Mouse (Mus musculus) urinary bladder, adult 2 months (tissue): ENCODE results near the gene Gnl3. TPM values are rescaled to one million over a fixed set of nuclear protein-coding genes. Genes with fewer than 3 reads are reported as not detected.

Experiments used
- DNase-seq: peaks from one replicate; pipeline ENCODE4 v3.0.0; 2022; ENCODE audit warnings: low spot score
- polyA plus RNA-seq: library from polyadenylated mRNA; depleted of rRNA; stranded (reverse); fragments of >200 nt; gene quantifications from 2 replicates; pipeline ENCODE4 v1.2.3, GENCODE M21; 2012; rRNA removed

Gnl3 gene
- polyA plus RNA-seq, result 51.0 and 68.7 TPM in 2 replicates

DNA sequence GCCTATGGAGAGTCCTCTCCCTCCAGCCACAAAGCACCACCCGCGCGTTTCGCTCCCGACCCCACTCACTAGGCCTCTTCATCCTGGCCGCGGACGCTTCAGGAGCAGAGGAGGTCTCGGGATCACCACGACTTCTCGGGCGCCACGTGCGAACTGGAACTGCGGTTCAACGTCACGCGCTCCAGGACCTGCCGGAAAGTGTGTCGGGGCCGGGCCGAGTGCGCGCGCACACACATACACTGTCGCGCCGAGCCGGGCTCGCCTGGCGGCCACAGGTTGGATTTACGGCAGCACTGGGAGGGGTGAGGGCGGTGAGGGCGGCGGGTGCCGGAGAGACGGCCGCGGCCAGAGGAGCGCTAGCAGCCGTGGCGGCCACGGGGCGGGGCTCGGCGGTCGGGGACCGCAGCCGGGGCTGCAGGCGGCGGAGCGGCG is at the start of gene Gnl3, which contains the start of gene Pbrm1:
Gene Gnl3 (minus strand): TSS at position 293 of the 432 bp plus-strand sequence.
Gene Pbrm1 (plus strand): TSS at position 279 of the 432 bp plus-strand sequence.
- peak; percentile 97 for DNase-seq

DNA sequence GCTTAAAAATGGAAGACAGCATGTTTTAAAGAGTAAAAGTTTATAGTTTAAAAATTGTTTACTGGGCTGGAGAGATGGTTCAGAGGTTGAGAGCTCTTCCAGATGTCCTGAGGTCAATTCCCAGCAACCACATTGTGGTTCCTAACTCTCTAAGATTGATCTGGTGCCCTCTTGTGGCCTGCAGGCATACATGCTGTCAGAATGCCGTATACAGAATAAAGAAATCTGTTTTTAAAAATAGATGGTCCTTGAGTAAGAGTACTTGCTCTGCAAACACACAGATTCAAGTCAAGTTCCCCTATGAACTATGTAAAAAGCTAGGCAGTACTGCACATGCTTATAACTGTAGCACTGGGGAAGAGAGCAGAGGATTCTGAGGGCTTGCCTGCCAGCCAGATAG is 43.3 kb upstream of the Gnl3 start:
- no peak for DNase-seq

DNA sequence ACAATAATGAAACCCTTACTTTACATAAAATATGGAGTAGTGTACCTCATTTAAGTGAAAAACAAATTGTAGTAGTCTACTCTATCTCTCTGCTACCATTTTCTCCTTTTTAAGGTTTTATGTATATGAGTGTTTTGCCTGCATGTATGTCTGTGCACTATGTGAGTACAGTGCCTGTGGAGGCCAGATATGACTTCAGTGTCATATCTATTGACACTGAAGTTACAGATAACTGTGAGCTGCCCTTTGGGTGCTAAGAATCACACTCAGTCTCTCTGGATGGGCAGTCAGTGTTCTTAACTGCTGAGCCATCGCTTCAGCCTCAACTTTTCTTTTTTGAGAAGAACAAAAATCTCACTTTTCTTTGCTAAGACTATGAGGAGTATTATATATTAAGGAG is 26.9 kb upstream of the Gnl3 start:
- no peak for DNase-seq

DNA sequence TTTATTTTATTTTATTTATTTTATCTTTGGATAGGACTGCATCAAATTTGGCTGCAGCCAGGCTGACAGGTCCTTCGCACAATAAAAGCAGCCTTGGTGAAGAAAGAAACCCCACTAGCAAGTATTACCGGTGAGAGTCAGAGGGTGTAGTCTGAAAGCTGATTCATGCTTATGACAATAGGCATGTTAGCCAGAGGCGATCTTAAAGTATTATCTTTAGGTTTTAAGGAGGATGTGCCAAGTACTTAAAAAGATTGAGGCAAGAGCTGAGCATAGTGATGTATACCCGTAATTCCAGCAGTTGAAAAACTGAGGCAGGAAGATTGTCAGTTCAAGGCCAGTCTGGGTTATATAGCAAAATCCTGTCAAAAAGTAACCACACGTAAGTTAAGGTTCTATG is 26.3 kb upstream of the Gnl3 start:
- no peak for DNase-seq

- DNase-seq, result no peak
Observed at GRCm38 (mm10) chr14:31025785-31026184, 6.8 kb upstream of the Gnl3 start.

- DNase-seq, result no peak
Observed at GRCm38 (mm10) chr14:31022579-31022978, 3.6 kb upstream of the Gnl3 start.

- DNase-seq, result no peak
Observed at GRCm38 (mm10) chr14:31019331-31020205, 616 bp upstream of the Gnl3 start.

DNA sequence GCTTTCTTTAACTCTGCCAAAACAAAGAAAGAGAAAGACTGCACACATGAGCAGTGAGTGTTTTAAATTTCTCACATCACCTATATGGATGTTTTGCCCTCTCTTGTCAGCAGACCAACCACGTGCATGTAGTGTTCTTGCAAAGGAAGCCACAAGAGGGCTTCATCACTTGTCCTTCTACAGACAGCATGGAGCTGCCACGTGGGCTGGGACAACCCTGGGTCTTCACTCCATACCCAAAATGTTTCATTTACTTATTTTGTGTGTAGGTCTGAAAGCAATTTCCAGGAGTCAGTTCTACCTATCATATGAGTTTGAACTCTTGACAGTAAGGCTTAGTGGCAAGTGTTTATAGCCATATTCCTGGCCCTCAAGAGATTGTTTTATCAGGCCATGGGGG is 1.1 kb downstream of the Gnl3 start:
- no peak for DNase-seq

DNA sequence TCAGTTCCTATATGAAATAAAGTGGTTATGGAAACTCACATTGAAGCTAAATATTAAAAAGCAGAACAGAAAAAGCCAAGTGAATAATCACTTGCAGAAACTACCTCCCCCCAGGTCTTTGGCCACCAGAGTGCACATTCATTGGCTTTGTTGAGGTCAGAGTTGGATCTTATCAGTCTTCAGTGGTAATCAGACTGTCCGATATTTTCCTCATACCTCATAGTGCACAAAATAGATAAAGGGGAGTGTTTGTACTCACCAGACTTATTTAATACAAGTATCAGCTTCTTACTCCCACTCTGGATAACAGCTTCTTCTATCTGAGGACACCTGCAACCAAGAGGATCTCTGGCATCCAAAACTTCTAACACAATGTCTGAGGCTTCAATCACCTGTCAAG is 2.9 kb downstream of the Gnl3 start:
- no peak for DNase-seq

DNA sequence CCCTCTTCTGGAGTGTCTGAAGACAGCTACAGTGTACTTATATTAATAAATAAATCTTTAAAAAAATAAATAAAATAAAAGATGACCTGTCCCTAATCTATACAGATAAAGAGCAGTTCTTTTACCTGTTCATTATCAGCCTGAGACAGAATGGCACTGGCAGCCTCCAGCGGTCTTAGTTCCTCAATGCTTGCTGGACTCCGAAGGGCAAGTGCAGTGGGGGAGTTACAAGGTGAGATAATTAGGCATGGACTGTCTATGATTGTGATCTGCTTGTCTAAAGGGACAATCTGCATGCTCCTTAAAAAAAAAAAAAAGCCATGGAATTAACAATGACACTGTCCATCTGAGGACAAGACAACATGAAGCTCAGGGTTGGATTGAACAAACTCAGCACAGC is 5.0 kb downstream of the Gnl3 start:
- DNase-seq, result no peak

DNA sequence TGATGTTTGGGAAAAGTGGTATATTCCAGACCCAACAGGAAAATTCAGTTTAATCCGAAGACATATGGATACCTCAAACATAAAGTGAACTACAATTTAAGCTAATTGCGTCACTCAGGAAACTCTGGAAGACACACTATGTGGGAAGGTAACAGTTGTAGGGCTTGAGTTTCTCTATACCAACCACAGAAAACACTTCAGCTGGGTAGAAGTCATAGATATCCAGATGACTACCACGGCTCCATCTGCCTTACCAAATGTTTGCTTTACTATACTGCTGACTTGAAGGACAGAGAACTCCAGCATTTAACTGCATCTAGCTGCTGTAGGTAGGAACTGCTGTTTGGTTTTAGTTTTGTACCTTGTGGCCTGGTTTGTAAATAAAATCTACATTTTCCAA is 7.4 kb downstream of the Gnl3 start:
- DNase-seq, result no peak

GRCm38 (mm10) chr14:31006779-31007178 is 12.2 kb downstream of the Gnl3 start:
- DNase-seq, result no peak

GRCm38 (mm10) chr14:31004527-31004926 is 14.4 kb downstream of the Gnl3 start:
- DNase-seq, result no peak

DNA sequence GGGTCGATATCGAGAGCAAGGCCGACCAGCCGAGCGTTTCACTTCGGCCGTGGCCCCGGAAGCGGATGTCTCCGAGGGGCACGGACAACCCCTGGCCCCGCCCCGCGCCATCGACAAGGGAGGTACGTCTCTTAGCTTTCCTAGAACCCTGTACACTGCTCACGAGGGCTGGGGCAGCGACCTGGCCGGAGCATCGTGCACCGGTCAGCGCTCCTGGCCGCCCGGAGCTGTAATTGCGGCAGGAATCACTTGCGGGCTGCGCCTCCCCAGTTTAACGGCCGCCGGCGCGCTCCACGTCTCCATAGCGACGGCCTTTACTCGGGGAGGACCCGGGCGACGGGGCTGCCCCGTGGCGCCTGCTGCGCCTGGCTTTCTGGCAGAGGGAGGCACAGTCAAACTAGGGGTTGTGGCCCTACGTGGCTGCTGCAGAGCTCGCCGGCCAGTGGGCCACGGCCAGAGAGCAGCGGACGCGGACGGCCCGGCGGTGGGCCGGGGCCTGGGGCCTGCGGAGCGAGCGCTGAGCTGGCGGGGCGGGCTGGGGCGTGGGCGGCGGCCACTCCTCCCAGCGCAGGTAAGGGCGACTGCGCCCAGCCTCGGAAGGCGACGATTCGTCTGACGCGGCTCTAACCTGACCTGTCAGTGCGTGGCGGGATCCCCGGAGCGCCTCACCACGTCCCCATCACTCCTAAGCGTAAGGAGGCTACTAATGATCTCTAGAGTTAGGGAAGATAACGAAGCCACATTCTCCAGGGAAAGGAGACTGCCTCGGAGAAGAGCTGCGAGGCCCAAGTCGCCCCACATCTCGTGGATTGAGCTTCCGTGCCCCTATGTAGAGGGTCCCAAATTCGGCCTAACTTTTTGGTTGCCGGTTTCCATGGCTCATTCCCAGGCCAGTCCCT is 17.4 kb downstream of the Gnl3 start, which contains the start of the genes Glt8d1 and Spcs1:
Gene Glt8d1 (plus strand): TSS at position 94 of the 899 bp plus-strand sequence.
Gene Spcs1 (minus strand): TSS at position 366 of the 899 bp plus-strand sequence.
- DNase-seq, result peak; percentile 91

GRCm38 (mm10) chr14:31000816-31001306 is 18.1 kb downstream of the Gnl3 start:
- no peak for DNase-seq

DNA sequence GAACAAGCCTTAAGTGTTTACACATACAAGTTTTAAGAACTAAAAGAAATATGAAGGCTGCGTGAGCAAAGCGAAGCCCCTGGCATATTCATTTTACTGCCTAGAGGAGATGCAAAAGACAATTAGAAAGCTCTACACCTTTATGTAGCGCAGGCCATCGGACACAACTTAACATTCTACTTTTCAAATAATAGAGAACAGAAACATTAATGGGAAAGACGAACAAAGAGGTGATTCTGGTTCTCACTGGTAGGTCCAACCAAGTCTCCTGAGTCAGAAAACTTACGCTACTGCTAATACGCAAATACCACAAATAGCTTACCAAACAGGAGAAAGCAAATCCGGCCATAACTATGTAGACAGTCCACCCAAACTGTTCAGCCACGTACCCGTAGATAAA is 18.6 kb downstream of the Gnl3 start:
- no peak for DNase-seq

DNA sequence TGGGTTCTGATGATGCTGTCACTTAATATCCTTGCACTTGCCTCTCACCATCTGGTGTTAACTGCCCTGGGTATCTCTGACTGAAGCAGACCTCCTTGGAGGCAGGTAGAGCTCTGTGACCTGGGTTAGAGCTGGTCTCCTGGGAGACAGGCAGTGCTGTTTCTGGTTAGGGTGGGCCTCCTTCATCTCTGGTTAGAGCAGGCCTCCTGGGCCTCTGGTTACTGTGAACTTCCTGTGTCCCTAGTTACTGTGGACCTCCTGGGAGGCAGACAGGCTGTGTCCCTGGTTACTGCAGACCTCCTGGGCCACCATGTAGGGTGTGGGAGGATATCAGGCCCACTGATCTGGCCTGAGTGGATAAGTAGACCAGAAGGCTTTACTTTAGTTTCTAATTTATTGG is 22.5 kb downstream of the Gnl3 start:
- no peak for DNase-seq

DNA sequence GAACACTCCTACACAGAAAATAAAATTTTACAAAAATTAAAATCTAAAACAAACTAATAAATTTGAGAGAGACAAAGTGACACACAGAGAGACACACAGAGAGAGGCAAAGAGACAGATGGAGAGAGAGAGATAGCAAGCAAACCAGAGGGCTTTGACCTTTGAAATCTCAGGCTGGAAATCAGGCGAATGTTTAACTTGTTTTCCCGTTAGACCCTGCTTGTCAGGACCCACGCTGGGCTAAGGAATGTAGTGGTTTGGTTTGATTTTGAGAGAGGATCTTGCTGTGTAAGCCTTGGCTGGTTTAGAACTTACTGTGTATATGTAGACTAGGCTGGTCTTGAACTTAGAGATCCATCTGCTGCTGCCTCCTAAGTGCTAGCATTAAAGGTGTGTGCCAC is 42.7 kb downstream of the Gnl3 start:
- no peak for DNase-seq

- DNase-seq, result no peak
Observed at GRCm38 (mm10) chr14:30974204-30974603, 44.7 kb downstream of the Gnl3 start.
